Mouse (Mus musculus): Measurements from ENCODE around the gene Ano6. TPM values are rescaled to one million over a fixed set of nuclear protein-coding genes. Genes with fewer than 3 reads are reported as not detected.

The Ano6 gene
- total and polyA plus RNA-seq, 3 experiments = 0.01 to 0.49 TPM; not detected in 1

- Histone ChIP-seq H3K4me1 (ENCODE audit: insufficient read depth, low read depth, low read length) (no peaks in the 10 kb centered on the region), H3K27me3 (ENCODE audit: insufficient read depth, low read length) (no peaks in the 10 kb centered on the region), H3K36me3 (replicated peaks) (no peaks in the 10 kb centered on the region), H3K4me3 (ENCODE audit: low read depth, low read length) (no peak overlapping the region), H3K9me3 (replicated peaks) (peaks cover 14% of the 10 kb centered on the region)
- DNase-seq (ENCODE audit: low spot score) (no peak), ATAC-seq (ENCODE audit: extremely low read depth, insufficient number of reproducible peaks, low FRiP score, poor library complexity, severe bottlenecking) (no peak)
- TF ChIP-seq GATA1 (IDR thresholded peaks at IDR 0.05; ENCODE audit: borderline replicate concordance, low read length) = no peak
- no peak for TF ChIP-seq TAL1 (conservative IDR thresholded peaks at IDR 0.05; ENCODE audit: low read depth, low read length)
- TF ChIP-seq CTCF (IDR thresholded peaks at IDR 0.05; ENCODE audit: low read depth, low read length) = no peak
- TF ChIP-seq POLR2AphosphoS5 (IDR thresholded peaks at IDR 0.05; ENCODE audit: insufficient replicate concordance, low read depth, low read length) = no peak
- TF ChIP-seq GATA2 (IDR thresholded peaks at IDR 0.05; ENCODE audit: borderline replicate concordance, low read depth, low read length) = no peak
Observed at GRCm38 (mm10) chr15:95906017-95906749, 115.5 kb downstream of the Ano6 start.

- ATAC-seq (ENCODE audit: extremely low read depth, insufficient number of reproducible peaks, low FRiP score, poor library complexity, severe bottlenecking) (no peak), DNase-seq (ENCODE audit: low spot score) (no peak)
- H3K4me3 ChIP-seq (ENCODE audit: low read depth, low read length) = no peak overlapping the region
- no peaks in the 10 kb centered on the region for H3K27me3 ChIP-seq (ENCODE audit: insufficient read depth, low read length)
- no peaks in the 10 kb centered on the region for H3K4me1 ChIP-seq (ENCODE audit: insufficient read depth, low read depth, low read length)
- peaks cover 14% of the 10 kb centered on the region for H3K9me3 ChIP-seq (replicated peaks)
- H3K36me3 ChIP-seq (replicated peaks) = no peaks in the 10 kb centered on the region
- TF ChIP-seq POLR2AphosphoS5 (IDR thresholded peaks at IDR 0.05; ENCODE audit: insufficient replicate concordance, low read depth, low read length) = no peak
- no peak for TF ChIP-seq GATA2 (IDR thresholded peaks at IDR 0.05; ENCODE audit: borderline replicate concordance, low read depth, low read length)
- TF ChIP-seq TAL1 (conservative IDR thresholded peaks at IDR 0.05; ENCODE audit: low read depth, low read length) = no peak
- no peak for TF ChIP-seq CTCF (IDR thresholded peaks at IDR 0.05; ENCODE audit: low read depth, low read length)
- TF ChIP-seq GATA1 (IDR thresholded peaks at IDR 0.05; ENCODE audit: borderline replicate concordance, low read length) = no peak
Observed at GRCm38 (mm10) chr15:95906891-95907290, 116.2 kb downstream of the Ano6 start.

- Histone ChIP-seq H3K36me3 (replicated peaks) (no peaks in the 10 kb centered on the region), H3K4me3 (ENCODE audit: low read depth, low read length) (no peak overlapping the region), H3K4me1 (ENCODE audit: insufficient read depth, low read depth, low read length) (no peaks in the 10 kb centered on the region), H3K27me3 (ENCODE audit: insufficient read depth, low read length) (no peaks in the 10 kb centered on the region), H3K9me3 (replicated peaks) (peaks cover 16% of the 10 kb centered on the region)
- DNase-seq (ENCODE audit: low spot score) (no peak), ATAC-seq (ENCODE audit: extremely low read depth, insufficient number of reproducible peaks, low FRiP score, poor library complexity, severe bottlenecking) (no peak)
- TF ChIP-seq TAL1 (conservative IDR thresholded peaks at IDR 0.05; ENCODE audit: low read depth, low read length) = no peak
- TF ChIP-seq GATA1 (IDR thresholded peaks at IDR 0.05; ENCODE audit: borderline replicate concordance, low read length) = no peak
- no peak for TF ChIP-seq POLR2AphosphoS5 (IDR thresholded peaks at IDR 0.05; ENCODE audit: insufficient replicate concordance, low read depth, low read length)
- no peak for TF ChIP-seq CTCF (IDR thresholded peaks at IDR 0.05; ENCODE audit: low read depth, low read length)
- TF ChIP-seq GATA2 (IDR thresholded peaks at IDR 0.05; ENCODE audit: borderline replicate concordance, low read depth, low read length) = no peak
Observed at GRCm38 (mm10) chr15:95907337-95907736, 116.7 kb downstream of the Ano6 start.

GRCm38 (mm10) chr15:95907909-95908308 lies 117.3 kb downstream of the Ano6 start:
- ATAC-seq (ENCODE audit: extremely low read depth, insufficient number of reproducible peaks, low FRiP score, poor library complexity, severe bottlenecking) (no peak), DNase-seq (ENCODE audit: low spot score) (no peak)
- Histone ChIP-seq H3K4me1 (ENCODE audit: insufficient read depth, low read depth, low read length) (no peaks in the 10 kb centered on the region), H3K9me3 (replicated peaks) (peaks cover 19% of the 10 kb centered on the region), H3K4me3 (ENCODE audit: low read depth, low read length) (no peak overlapping the region), H3K36me3 (replicated peaks) (no peaks in the 10 kb centered on the region), H3K27me3 (ENCODE audit: insufficient read depth, low read length) (no peaks in the 10 kb centered on the region)
- TF ChIP-seq GATA2 (IDR thresholded peaks at IDR 0.05; ENCODE audit: borderline replicate concordance, low read depth, low read length) = no peak
- no peak for TF ChIP-seq POLR2AphosphoS5 (IDR thresholded peaks at IDR 0.05; ENCODE audit: insufficient replicate concordance, low read depth, low read length)
- TF ChIP-seq TAL1 (conservative IDR thresholded peaks at IDR 0.05; ENCODE audit: low read depth, low read length) = no peak
- no peak for TF ChIP-seq GATA1 (IDR thresholded peaks at IDR 0.05; ENCODE audit: borderline replicate concordance, low read length)
- no peak for TF ChIP-seq CTCF (IDR thresholded peaks at IDR 0.05; ENCODE audit: low read depth, low read length)

- peaks cover 24% of the 10 kb centered on the region for H3K9me3 ChIP-seq (replicated peaks)
- H3K4me1 ChIP-seq (ENCODE audit: insufficient read depth, low read depth, low read length) = no peaks in the 10 kb centered on the region
- no peak for DNase-seq (ENCODE audit: low spot score)
- no peak for ATAC-seq (ENCODE audit: extremely low read depth, insufficient number of reproducible peaks, low FRiP score, poor library complexity, severe bottlenecking)
- no peaks in the 10 kb centered on the region for H3K27me3 ChIP-seq (ENCODE audit: insufficient read depth, low read length)
- H3K4me3 ChIP-seq (ENCODE audit: low read depth, low read length) = no peak overlapping the region
- H3K36me3 ChIP-seq (replicated peaks) = no peaks in the 10 kb centered on the region
- no peak for TF ChIP-seq TAL1 (conservative IDR thresholded peaks at IDR 0.05; ENCODE audit: low read depth, low read length)
- TF ChIP-seq GATA2 (IDR thresholded peaks at IDR 0.05; ENCODE audit: borderline replicate concordance, low read depth, low read length) = no peak
- no peak for TF ChIP-seq CTCF (IDR thresholded peaks at IDR 0.05; ENCODE audit: low read depth, low read length)
- TF ChIP-seq POLR2AphosphoS5 (IDR thresholded peaks at IDR 0.05; ENCODE audit: insufficient replicate concordance, low read depth, low read length) = no peak
- no peak for TF ChIP-seq GATA1 (IDR thresholded peaks at IDR 0.05; ENCODE audit: borderline replicate concordance, low read length)
Observed at GRCm38 (mm10) chr15:95910099-95910780, 119.6 kb downstream of the Ano6 start.

GRCm38 (mm10) chr15:95914963-95915362 lies 124.3 kb downstream of the Ano6 start:
- Histone ChIP-seq H3K36me3 (replicated peaks) (no peaks in the 10 kb centered on the region), H3K9me3 (replicated peaks) (peaks cover 25% of the 10 kb centered on the region), H3K4me1 (ENCODE audit: insufficient read depth, low read depth, low read length) (no peaks in the 10 kb centered on the region), H3K27me3 (ENCODE audit: insufficient read depth, low read length) (no peaks in the 10 kb centered on the region), H3K4me3 (ENCODE audit: low read depth, low read length) (no peak overlapping the region)
- TF ChIP-seq POLR2AphosphoS5 (IDR thresholded peaks at IDR 0.05; ENCODE audit: insufficient replicate concordance, low read depth, low read length) (no peak), CTCF (IDR thresholded peaks at IDR 0.05; ENCODE audit: low read depth, low read length) (no peak), GATA2 (IDR thresholded peaks at IDR 0.05; ENCODE audit: borderline replicate concordance, low read depth, low read length) (no peak)
- no peak for ATAC-seq (ENCODE audit: extremely low read depth, insufficient number of reproducible peaks, low FRiP score, poor library complexity, severe bottlenecking)
- no peak for DNase-seq (ENCODE audit: low spot score)
